Mouse (Mus musculus) midbrain, postnatal 0 days (tissue): ENCODE results near the gene Bend3. TPM values are rescaled to one million over a fixed set of nuclear protein-coding genes. Genes with fewer than 3 reads are reported as not detected.

Experiments
- ATAC-seq: fragments of 200-750 bp; cut with Nextera tagmentation; 2 replicates; pipeline ENCODE4 v1.8.0; 2017; ENCODE audit warnings: moderate number of reproducible peaks, mild to moderate bottlenecking, moderate TSS enrichment, moderate library complexity; ENCODE audit not compliant: low FRiP score
- DNase-seq: peaks from one replicate; pipeline ENCODE4 v3.0.0-alpha.2; 2015; ENCODE audit warnings: low spot score
- H3K27ac ChIP-seq: fragments of 300-500 bp; sonication (generic); 2 replicates; pipeline ENCODE4 v1.5.1; 2014; ENCODE audit warnings: low read depth, mild to moderate bottlenecking, low read length, mixed read lengths
- H3K27me3 ChIP-seq: fragments of 300-500 bp; sonication (generic); 2 replicates; pipeline ENCODE4 v1.6.1; 2014; ENCODE audit warnings: low read length, control low read depth, mixed read lengths; ENCODE audit not compliant: insufficient read depth
- H3K36me3 ChIP-seq: fragments of 300-500 bp; sonication (generic); 2 replicates; pipeline ENCODE4 v1.6.1; 2014; ENCODE audit warnings: low read length, control low read depth, mixed read lengths; ENCODE audit not compliant: insufficient read depth
- H3K4me1 ChIP-seq: fragments of 300-500 bp; sonication (generic); 2 replicates; pipeline ENCODE4 v1.6.1; 2014; ENCODE audit warnings: mild to moderate bottlenecking, control low read depth, antibody characterized with exemption, low read length, mixed read lengths; ENCODE audit not compliant: insufficient read depth
- H3K4me2 ChIP-seq: fragments of 300-500 bp; sonication (generic); 2 replicates; pipeline ENCODE4 v1.6.1; 2014; ENCODE audit warnings: low read depth, mild to moderate bottlenecking, low read length, mixed read lengths; ENCODE audit not compliant: poor library complexity, severe bottlenecking
- H3K4me3 ChIP-seq: fragments of 300-500 bp; sonication (generic); 2 replicates; pipeline ENCODE4 v1.5.1; 2014; ENCODE audit warnings: low read depth, mild to moderate bottlenecking, low read length, moderate library complexity
- H3K9ac ChIP-seq: fragments of 300-500 bp; sonication (generic); replicated peaks from 2 replicates; pipeline ENCODE4 v1.6.1; 2014; ENCODE audit warnings: mild to moderate bottlenecking, low read length, moderate library complexity, mixed read lengths; ENCODE audit not compliant: poor library complexity, severe bottlenecking
- H3K9me3 ChIP-seq: fragments of 300-500 bp; sonication (generic); 2 replicates; pipeline ENCODE4 v1.6.1; 2016; ENCODE audit warnings: low read length, control low read depth
- CTCF ChIP-seq: IDR thresholded peaks from 2 replicates; pipeline ENCODE4 v1.5.1; 2016; ENCODE audit warnings: antibody characterized with exemption, mild to moderate bottlenecking
- WGBS: fragments of 180-500 bp; shearing (Covaris S2); extraction: QIAGEN DNeasy Blood & Tissue Kit; methylation state at CpG from one replicate; pipeline ENCODE4 v1.1.7; 2014; 5-methylcytosine and 5-hydroxymethylcytosine counted together
- polyA plus RNA-seq: library from polyadenylated mRNA; unstranded; fragments of >200 nt; fragmentation: Nextera tagmentation; extraction: Ambion mirVana; gene quantifications from 2 replicates; pipeline ENCODE4 v1.2.1, GENCODE M21; 2015
- total RNA-seq: library from RNA; depleted of rRNA; stranded (reverse); fragments of >200 nt; gene quantifications from 2 replicates; pipeline ENCODE4 v1.2.3, GENCODE M21; 2014

Bend3 gene
- total and polyA plus RNA-seq, 2 experiments from 2014 or later = 3.0 to 10.1 TPM

- no peaks in the 10 kb centered on the region for H3K9me3 ChIP-seq
- ATAC-seq = no peak
- H3K4me1 ChIP-seq = peaks cover 7% of the 10 kb centered on the region; the same call in 1 of the 2 replicates
- no peak overlapping the region for H3K27ac ChIP-seq
- TF ChIP-seq CTCF = no peak
- H3K9ac ChIP-seq = no peak overlapping the region; the same call in 1 of the 2 replicates
- H3K27me3 ChIP-seq = no peaks in the 10 kb centered on the region
- peak overlapping the region; percentile 91 for H3K4me3 ChIP-seq
- peak; percentile 6 for DNase-seq
- H3K4me2 ChIP-seq = peak overlapping the region; percentile 99
- 8% methylated on average over 9 of the region's 9 CpGs for WGBS
- H3K36me3 ChIP-seq = no peaks in the 10 kb centered on the region
These were observed 1.2 kb upstream of the Bend3 start for GRCm38 (mm10) chr10:43477459-43477858.

GRCm38 (mm10) chr10:43477865-43478681, 558 bp upstream of the Bend3 start:
- peak overlapping the region; percentile 99 for H3K4me2 ChIP-seq

GRCm38 (mm10) chr10:43479436-43480157, 966 bp downstream of the Bend3 start:
- Histone ChIP-seq H3K9ac (peak overlapping the region; percentile 94), H3K27me3 (no peaks in the 10 kb centered on the region), H3K27ac (peak overlapping the region; percentile 91), H3K9me3 (no peaks in the 10 kb centered on the region), H3K4me2 (peak overlapping the region; percentile 99), H3K36me3 (no peaks in the 10 kb centered on the region), H3K4me1 (peaks cover 11% of the 10 kb centered on the region; the same call in 1 of the 2 replicates), H3K4me3 (peak overlapping the region; percentile 91)
- ATAC-seq (peak; percentile 85), DNase-seq (peak; percentile 75)
- under 1% methylated on average over 29 of the region's 103 CpGs for WGBS
- peak; percentile 41; the same call in 1 of the 2 replicates for TF ChIP-seq CTCF

More at GRCm38 (mm10) chr10:43477865-43478681, 558 bp upstream of the Bend3 start:
- peak overlapping the region; percentile 91 for H3K27ac ChIP-seq
- peak; percentile 18 for ATAC-seq
- no peaks in the 10 kb centered on the region for H3K36me3 ChIP-seq
- peak overlapping the region; percentile 94 for H3K9ac ChIP-seq
- H3K4me1 ChIP-seq = peaks cover 7% of the 10 kb centered on the region; the same call in 1 of the 2 replicates
- peak overlapping the region; percentile 91 for H3K4me3 ChIP-seq
- peak; percentile 53 for DNase-seq
- WGBS = 1% methylated on average over 42 of the region's 42 CpGs
- no peaks in the 10 kb centered on the region for H3K9me3 ChIP-seq
- no peak for TF ChIP-seq CTCF
- H3K27me3 ChIP-seq = no peaks in the 10 kb centered on the region

GRCm38 (mm10) chr10:43480227-43480849, 1.7 kb downstream of the Bend3 start:
- H3K27me3 ChIP-seq = no peaks in the 10 kb centered on the region
- ATAC-seq = no peak
- H3K4me3 ChIP-seq = peak overlapping the region; percentile 91
- H3K27ac ChIP-seq = peak overlapping the region; percentile 91
- H3K9me3 ChIP-seq = no peaks in the 10 kb centered on the region
- H3K4me2 ChIP-seq = peak overlapping the region; percentile 99
- peaks cover 11% of the 10 kb centered on the region; the same call in 1 of the 2 replicates for H3K4me1 ChIP-seq
- peak overlapping the region; percentile 94; the same call in 1 of the 2 replicates for H3K9ac ChIP-seq
- H3K36me3 ChIP-seq = no peaks in the 10 kb centered on the region
- WGBS = 6% methylated on average over 13 of the region's 13 CpGs
- no peak for TF ChIP-seq CTCF
- no peak for DNase-seq

- H3K27ac ChIP-seq = no peak overlapping the region
- no peak overlapping the region for H3K9ac ChIP-seq
- no peaks in the 10 kb centered on the region for H3K9me3 ChIP-seq
- no peak for TF ChIP-seq CTCF
- H3K36me3 ChIP-seq = no peaks in the 10 kb centered on the region
- ATAC-seq (no peak), DNase-seq (no peak)
- no peaks in the 10 kb centered on the region for H3K27me3 ChIP-seq
- H3K4me1 ChIP-seq = peaks cover 11% of the 10 kb centered on the region; the same call in 1 of the 2 replicates
- no peak overlapping the region for H3K4me3 ChIP-seq
- no peak overlapping the region for H3K4me2 ChIP-seq
- WGBS = 49% methylated on average over 4 of the region's 4 CpGs
These were observed 2.5 kb downstream of the Bend3 start for GRCm38 (mm10) chr10:43481179-43481578.
